ENCODE assay signal across 21 mouse cellular contexts in genomic region chr14:99516703-99517102, GRCm38 (mm10).
"Had no signal": no experiment of that assay in that cellular context is flagged by ENCODE, and none has a peak within 500 bp of the region (broad histone marks: within the 10 kb centered on the region; RNA-seq: fewer than 3 reads in every experiment).

No protein-coding gene starts in this region.

- H3K36me3 ChIP-seq: lung, embryonic 15.5 days; midbrain, embryonic 10.5 days; midbrain, embryonic 12.5 days; neural tube, embryonic 13.5 days; neural tube, embryonic 15.5 days had no signal

- H3K4me2 ChIP-seq: lung, embryonic 15.5 days; midbrain, embryonic 12.5 days; neural tube, embryonic 13.5 days; neural tube, embryonic 15.5 days had no signal

- H3K27me3 ChIP-seq: lung, embryonic 15.5 days; midbrain, embryonic 12.5 days; neural tube, embryonic 13.5 days; neural tube, embryonic 15.5 days had no signal

- H3K4me1 ChIP-seq: lung, embryonic 15.5 days; midbrain, embryonic 10.5 days; midbrain, embryonic 12.5 days; neural tube, embryonic 13.5 days had no signal

- DNase-seq: liver, postnatal 0 days; lung, adult 2 months; lung, postnatal 14 days; lung, postnatal 36 days; midbrain, embryonic 14.5 days; retina, postnatal 1 day; right cerebral cortex, adult 18-20 months; right cerebral cortex, postnatal 25 days; right cerebral cortex, postnatal 4 days; spleen, adult 18-20 months; thymus, adult 2 months; thymus, postnatal 25 days; thymus, postnatal 4 days had no signal

- ATAC-seq: liver, postnatal 0 days; lung, postnatal 0 days; midbrain, embryonic 16.5 days had no signal

- H3K27ac ChIP-seq: lung, embryonic 15.5 days; midbrain, embryonic 10.5 days; midbrain, embryonic 12.5 days; neural tube, embryonic 13.5 days; neural tube, embryonic 15.5 days had no signal

- H3K9me3 ChIP-seq: lung, embryonic 15.5 days; midbrain, embryonic 10.5 days; midbrain, embryonic 12.5 days; neural tube, embryonic 13.5 days; neural tube, embryonic 15.5 days had no signal

- H3K4me3 ChIP-seq: lung, embryonic 15.5 days; midbrain, embryonic 10.5 days; midbrain, embryonic 12.5 days; myocyte; neural tube, embryonic 13.5 days; neural tube, embryonic 15.5 days had no signal

- H3K9ac ChIP-seq: liver, postnatal 0 days; lung, embryonic 15.5 days; midbrain, embryonic 12.5 days; neural tube, embryonic 13.5 days; neural tube, embryonic 15.5 days had no signal
